Mouse (Mus musculus) cerebellum, adult 2 months (tissue): ENCODE results near the gene Bcl7c.
"Not testable (repeated sequence)": the region's sequence is repeated elsewhere in the genome, so short reads cannot be mapped to it uniquely, and the experiment has no call there.

Source experiments
- CTCF ChIP-seq: fragments of 200-500 bp; IDR thresholded peaks from 2 replicates; pipeline ENCODE4 v1.5.1; 2011; ENCODE audit warnings: low read depth, mild to moderate bottlenecking, control low read depth, low read length, moderate library complexity, borderline replicate concordance; ENCODE audit not compliant: insufficient read depth
- POLR2A ChIP-seq: fragments of 200-500 bp; IDR thresholded peaks from 2 replicates; pipeline ENCODE4 v1.6.1; 2011; ENCODE audit warnings: low read length, control low read depth, borderline replicate concordance; ENCODE audit not compliant: insufficient read depth

GRCm38 (mm10) chr7:127647576-127647975 lies 61.2 kb downstream of the Bcl7c start:
- TF ChIP-seq CTCF, POLR2A: not testable (repeated sequence)
